Mouse (Mus musculus) lung, postnatal 0 days (tissue): Measurements from ENCODE around the gene Vsx2. TPM values are rescaled to one million over a fixed set of nuclear protein-coding genes. Genes with fewer than 3 reads are reported as not detected.
A peak's percentile ranks its signal among the peaks of the same experiment; 100 is the strongest.

Source experiments
- ATAC-seq: fragments of 200-750 bp; cut with Nextera tagmentation; 2 replicates; pipeline ENCODE4 v1.8.0; 2017; ENCODE audit warnings: moderate library complexity
- DNase-seq: peaks from one replicate; pipeline ENCODE4 v3.0.0-alpha.2; 2016; ENCODE audit warnings: low spot score
- H3K27ac ChIP-seq: fragments of 300-500 bp; sonication (generic); 2 replicates; pipeline ENCODE4 v1.5.1; 2014; ENCODE audit warnings: antibody characterized with exemption, mild to moderate bottlenecking, low read length, mixed read lengths
- H3K27me3 ChIP-seq: fragments of 300-500 bp; sonication (generic); replicated peaks from 2 replicates; pipeline ENCODE4 v1.6.1; 2014; ENCODE audit warnings: low read length, mixed read lengths; ENCODE audit not compliant: insufficient read depth
- H3K36me3 ChIP-seq: fragments of 300-500 bp; sonication (generic); 2 replicates; pipeline ENCODE4 v1.6.1; 2014; ENCODE audit warnings: low read length, mixed read lengths; ENCODE audit not compliant: insufficient read depth
- H3K4me1 ChIP-seq: fragments of 300-500 bp; sonication (generic); 2 replicates; pipeline ENCODE4 v1.6.1; 2014; ENCODE audit warnings: antibody characterized with exemption, low read depth, low read length, mixed read lengths; ENCODE audit not compliant: insufficient read depth
- H3K4me2 ChIP-seq: fragments of 300-500 bp; sonication (generic); replicated peaks from 2 replicates; pipeline ENCODE4 v1.6.1; 2014; ENCODE audit warnings: low read depth, mild to moderate bottlenecking, low read length, moderate library complexity, mixed read lengths
- H3K4me3 ChIP-seq: fragments of 300-500 bp; sonication (generic); 2 replicates; pipeline ENCODE4 v1.5.1; 2014; ENCODE audit warnings: low read depth, low read length
- H3K9ac ChIP-seq: fragments of 300-500 bp; sonication (generic); replicated peaks from 2 replicates; pipeline ENCODE4 v1.6.1; 2014; ENCODE audit warnings: low read depth, mild to moderate bottlenecking
- H3K9me3 ChIP-seq: fragments of 300-500 bp; sonication (generic); 2 replicates; pipeline ENCODE4 v1.6.1; 2016; ENCODE audit warnings: low read length, mixed read lengths
- CTCF ChIP-seq: IDR thresholded peaks from 2 replicates; pipeline ENCODE4 v1.5.1; 2016; ENCODE audit warnings: antibody characterized with exemption, mild to moderate bottlenecking
- EP300 ChIP-seq: IDR thresholded peaks from 2 replicates; pipeline ENCODE4 v1.6.1; 2016; ENCODE audit warnings: antibody characterized with exemption, mild to moderate bottlenecking, control low read depth
- WGBS: fragments of 180-500 bp; shearing (Covaris S2); extraction: QIAGEN DNeasy Blood & Tissue Kit; methylation state at CpG from one replicate; pipeline ENCODE4 v1.1.7; 2014; 5-methylcytosine and 5-hydroxymethylcytosine counted together
- polyA plus RNA-seq: library from polyadenylated mRNA; unstranded; fragments of >200 nt; fragmentation: Nextera tagmentation; extraction: Ambion mirVana; gene quantifications from 2 replicates; pipeline ENCODE4 v1.2.1, GENCODE M21; 2015

Gene Vsx2
- polyA plus RNA-seq, 1 experiment from 2014 or later, result not detected

- no peaks in the 10 kb centered on the region for H3K27me3 ChIP-seq
- 72% methylated on average over 11 of the region's 11 CpGs for WGBS
- H3K9ac ChIP-seq, result no peak overlapping the region
- no peak for DNase-seq
- no peak for ATAC-seq
- H3K9me3 ChIP-seq, result no peaks in the 10 kb centered on the region
- no peak for TF ChIP-seq EP300
- TF ChIP-seq CTCF, result no peak
- no peak overlapping the region for H3K4me2 ChIP-seq
- H3K4me3 ChIP-seq, result no peak overlapping the region
- no peak overlapping the region for H3K27ac ChIP-seq
- no peaks in the 10 kb centered on the region for H3K36me3 ChIP-seq
- no peaks in the 10 kb centered on the region for H3K4me1 ChIP-seq
Observed at GRCm38 (mm10) chr12:84614001-84614400, 44.4 kb downstream of the Vsx2 start.

GRCm38 (mm10) chr12:84614524-84614923 lies 45.0 kb downstream of the Vsx2 start:
- DNase-seq (peak; percentile 63), ATAC-seq (no peak; the same call in 1 of the 2 replicates)
- Histone ChIP-seq H3K4me3 (no peak overlapping the region), H3K27ac (no peak overlapping the region), H3K9me3 (no peaks in the 10 kb centered on the region), H3K4me1 (no peaks in the 10 kb centered on the region), H3K4me2 (no peak overlapping the region), H3K36me3 (no peaks in the 10 kb centered on the region), H3K27me3 (no peaks in the 10 kb centered on the region), H3K9ac (no peak overlapping the region)
- TF ChIP-seq EP300, result no peak
- no peak for TF ChIP-seq CTCF
- 56% methylated on average over 7 of the region's 7 CpGs for WGBS

DNA sequence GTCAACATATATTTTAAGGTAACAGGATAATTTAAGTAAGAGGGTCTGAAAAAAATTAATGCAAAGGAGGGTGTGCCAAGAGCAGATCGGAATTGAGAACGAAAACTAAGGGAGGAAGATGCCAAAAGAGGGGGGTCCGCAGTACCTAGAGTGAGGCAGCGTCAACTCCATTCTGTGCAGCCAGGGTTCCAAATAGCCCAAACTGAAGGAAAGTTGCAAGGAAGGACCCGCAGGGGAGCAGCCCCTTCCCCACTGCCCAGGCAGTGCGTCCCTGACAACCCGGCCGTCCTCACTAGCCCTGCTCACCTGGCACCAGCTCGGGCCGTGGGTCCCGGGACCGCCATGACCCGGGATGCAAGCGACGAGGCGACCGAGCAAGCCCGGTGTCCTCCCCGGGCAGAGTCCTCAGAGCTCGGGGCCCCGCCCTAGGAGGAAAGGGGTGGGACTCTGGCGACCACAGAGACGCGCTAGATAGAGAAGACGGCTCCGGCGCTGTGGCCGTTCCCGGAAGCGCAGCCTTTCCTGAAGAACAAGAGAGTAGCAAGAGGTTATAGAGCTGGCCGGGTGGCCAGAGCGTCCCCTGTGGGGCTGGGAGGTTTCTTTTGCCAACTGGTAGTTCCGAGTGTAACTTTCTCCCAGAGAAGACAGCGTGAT lies 47.5 kb downstream of the Vsx2 start, which contains the start of gene Abcd4:
Gene Abcd4 (minus strand): TSS at position 437 of the 654 bp plus-strand sequence.
- TF ChIP-seq CTCF (peak; percentile 67), EP300 (peak; percentile 19; the same call in 1 of the 2 replicates)
- Histone ChIP-seq H3K4me3 (peak within 1 kb of the TSS; percentile 76), H3K9ac (peak within 1 kb of the TSS; percentile 75), H3K9me3 (no peaks in the 10 kb centered on the region), H3K27me3 (no peaks in the 10 kb centered on the region), H3K4me1 (no peaks in the 10 kb centered on the region), H3K36me3 (no peaks in the 10 kb centered on the region), H3K4me2 (peak within 1 kb of the TSS; percentile 81), H3K27ac (no peak within 1 kb of the TSS)
- DNase-seq (peak; percentile 98), ATAC-seq (peak; percentile 99)
- under 1% methylated on average over 34 of the region's 34 CpGs for WGBS

GRCm38 (mm10) chr12:84617663-84618062 lies 48.1 kb downstream of the Vsx2 start:
- ATAC-seq, result peak; percentile 65
- Histone ChIP-seq H3K4me3 (peak overlapping the region; percentile 76), H3K27ac (no peak overlapping the region), H3K36me3 (no peaks in the 10 kb centered on the region), H3K4me1 (no peaks in the 10 kb centered on the region), H3K4me2 (peak overlapping the region; percentile 81), H3K9ac (peak overlapping the region; percentile 16; the same call in 1 of the 2 replicates), H3K27me3 (no peaks in the 10 kb centered on the region), H3K9me3 (no peaks in the 10 kb centered on the region)
- TF ChIP-seq EP300, result no peak
- TF ChIP-seq CTCF, result peak; percentile 33
- 2% methylated on average over 10 of the region's 10 CpGs for WGBS
- peak; percentile 42 for DNase-seq

GRCm38 (mm10) chr12:84620975-84621374 lies 51.4 kb downstream of the Vsx2 start:
- Histone ChIP-seq H3K9ac (no peak overlapping the region), H3K27ac (no peak overlapping the region), H3K27me3 (peaks cover 8% of the 10 kb centered on the region; the same call in 1 of the 2 replicates), H3K36me3 (no peaks in the 10 kb centered on the region), H3K4me3 (no peak overlapping the region), H3K4me1 (no peaks in the 10 kb centered on the region), H3K4me2 (no peak overlapping the region), H3K9me3 (no peaks in the 10 kb centered on the region)
- TF ChIP-seq EP300 (no peak), CTCF (peak; percentile 38)
- ATAC-seq, result no peak
- peak; percentile 37 for DNase-seq

GRCm38 (mm10) chr12:84624601-84625000 lies 55.0 kb downstream of the Vsx2 start:
- Histone ChIP-seq H3K4me3 (no peak overlapping the region), H3K9me3 (no peaks in the 10 kb centered on the region), H3K4me2 (no peak overlapping the region), H3K36me3 (no peaks in the 10 kb centered on the region), H3K9ac (no peak overlapping the region), H3K27me3 (peaks cover 8% of the 10 kb centered on the region; the same call in 1 of the 2 replicates), H3K4me1 (no peaks in the 10 kb centered on the region), H3K27ac (no peak overlapping the region)
- DNase-seq (no peak), ATAC-seq (no peak)
- 25% methylated on average over 8 of the region's 8 CpGs for WGBS
- TF ChIP-seq CTCF, result no peak
- TF ChIP-seq EP300, result no peak
